Mouse (Mus musculus): ENCODE results near the gene Cmtm5. TPM values are rescaled to one million over a fixed set of nuclear protein-coding genes. Genes with fewer than 3 reads are reported as not detected.
"Not testable (repeated sequence)": the region's sequence is repeated elsewhere in the genome, so short reads cannot be mapped to it uniquely, and the experiment has no call there.

Cmtm5 gene
- polyA plus RNA-seq, 1 experiment from 2014 or later = 1.5 TPM

- no peak overlapping the region for H3K27ac ChIP-seq (ENCODE audit: low read length)
- H3K4me2 ChIP-seq (replicated peaks; ENCODE audit: low read depth, low read length) = no peak overlapping the region
- H3K27me3 ChIP-seq (ENCODE audit: insufficient read depth, low read length) = no peaks in the 10 kb centered on the region
- WGBS = 86% methylated on average over 3 of the region's 3 CpGs
- ATAC-seq (ENCODE audit: low FRiP score, low TSS enrichment) = no peak
- no peak overlapping the region for H3K4me3 ChIP-seq (ENCODE audit: low read length)
- no peaks in the 10 kb centered on the region for H3K4me1 ChIP-seq (ENCODE audit: insufficient read depth, low read length)
- H3K9me3 ChIP-seq (ENCODE audit: low read length) = no peaks in the 10 kb centered on the region
- H3K36me3 ChIP-seq (ENCODE audit: insufficient read depth, low read length) = no peaks in the 10 kb centered on the region
- H3K9ac ChIP-seq (replicated peaks; ENCODE audit: low read length) = no peak overlapping the region
Observed at GRCm38 (mm10) chr14:54955481-54955880, 19.4 kb downstream of the Cmtm5 start.

- Histone ChIP-seq H3K4me3 (ENCODE audit: low read length) (no peak overlapping the region), H3K9ac (replicated peaks; ENCODE audit: low read length) (no peak overlapping the region), H3K4me2 (replicated peaks; ENCODE audit: low read depth, low read length) (no peak overlapping the region), H3K4me1 (ENCODE audit: insufficient read depth, low read length) (no peaks in the 10 kb centered on the region), H3K27ac (ENCODE audit: low read length) (no peak overlapping the region), H3K36me3 (ENCODE audit: insufficient read depth, low read length) (no peaks in the 10 kb centered on the region), H3K9me3 (ENCODE audit: low read length) (no peaks in the 10 kb centered on the region), H3K27me3 (ENCODE audit: insufficient read depth, low read length) (no peaks in the 10 kb centered on the region)
- WGBS = 89% methylated on average over 9 of the region's 9 CpGs
- ATAC-seq (ENCODE audit: low FRiP score, low TSS enrichment) = no peak
Observed at GRCm38 (mm10) chr14:54956533-54956932, 20.5 kb downstream of the Cmtm5 start.

GRCm38 (mm10) chr14:54958503-54958902 is 22.4 kb downstream of the Cmtm5 start:
- Histone ChIP-seq H3K4me1 (ENCODE audit: insufficient read depth, low read length) (no peaks in the 10 kb centered on the region), H3K9ac (replicated peaks; ENCODE audit: low read length) (no peak overlapping the region), H3K27me3 (ENCODE audit: insufficient read depth, low read length) (no peaks in the 10 kb centered on the region), H3K36me3 (ENCODE audit: insufficient read depth, low read length) (no peaks in the 10 kb centered on the region), H3K4me2 (replicated peaks; ENCODE audit: low read depth, low read length) (no peak overlapping the region), H3K9me3 (ENCODE audit: low read length) (no peaks in the 10 kb centered on the region), H3K27ac (ENCODE audit: low read length) (no peak overlapping the region), H3K4me3 (ENCODE audit: low read length) (no peak overlapping the region)
- 68% methylated on average over 4 of the region's 4 CpGs for WGBS
- ATAC-seq (ENCODE audit: low FRiP score, low TSS enrichment) = no peak

- no peaks in the 10 kb centered on the region for H3K9me3 ChIP-seq (ENCODE audit: low read length)
- no peaks in the 10 kb centered on the region for H3K4me1 ChIP-seq (ENCODE audit: insufficient read depth, low read length)
- H3K27ac ChIP-seq (ENCODE audit: low read length) = no peak overlapping the region
- no peak overlapping the region for H3K4me2 ChIP-seq (replicated peaks; ENCODE audit: low read depth, low read length)
- H3K36me3 ChIP-seq (ENCODE audit: insufficient read depth, low read length) = no peaks in the 10 kb centered on the region
- H3K27me3 ChIP-seq (ENCODE audit: insufficient read depth, low read length) = no peaks in the 10 kb centered on the region
- H3K9ac ChIP-seq (replicated peaks; ENCODE audit: low read length) = no peak overlapping the region
- no peak for ATAC-seq (ENCODE audit: low FRiP score, low TSS enrichment)
- H3K4me3 ChIP-seq (ENCODE audit: low read length) = no peak overlapping the region
- WGBS = 84% methylated on average over 3 of the region's 3 CpGs
Observed at GRCm38 (mm10) chr14:54959197-54959596, 23.1 kb downstream of the Cmtm5 start.

GRCm38 (mm10) chr14:54959853-54960613 is 24.0 kb downstream of the Cmtm5 start:
- not testable (repeated sequence) for H3K4me3 ChIP-seq (ENCODE audit: low read length); H3K4me2 ChIP-seq (replicated peaks; ENCODE audit: low read depth, low read length); ATAC-seq (ENCODE audit: low FRiP score, low TSS enrichment); H3K9ac ChIP-seq (replicated peaks; ENCODE audit: low read length); H3K27me3 ChIP-seq (ENCODE audit: insufficient read depth, low read length); H3K36me3 ChIP-seq (ENCODE audit: insufficient read depth, low read length); H3K27ac ChIP-seq (ENCODE audit: low read length); H3K9me3 ChIP-seq (ENCODE audit: low read length); H3K4me1 ChIP-seq (ENCODE audit: insufficient read depth, low read length)
- 91% methylated on average over 11 of the region's 12 CpGs for WGBS

GRCm38 (mm10) chr14:54960769-54961168 is 24.7 kb downstream of the Cmtm5 start:
- 65% methylated on average over 10 of the region's 10 CpGs for WGBS
- Histone ChIP-seq H3K4me2 (replicated peaks; ENCODE audit: low read depth, low read length) (no peak overlapping the region), H3K27ac (ENCODE audit: low read length) (no peak overlapping the region), H3K9ac (replicated peaks; ENCODE audit: low read length) (no peak overlapping the region), H3K27me3 (ENCODE audit: insufficient read depth, low read length) (no peaks in the 10 kb centered on the region), H3K9me3 (ENCODE audit: low read length) (no peaks in the 10 kb centered on the region), H3K36me3 (ENCODE audit: insufficient read depth, low read length) (no peaks in the 10 kb centered on the region), H3K4me3 (ENCODE audit: low read length) (no peak overlapping the region), H3K4me1 (ENCODE audit: insufficient read depth, low read length) (no peaks in the 10 kb centered on the region)
- ATAC-seq (ENCODE audit: low FRiP score, low TSS enrichment) = no peak

- Histone ChIP-seq H3K9ac (replicated peaks; ENCODE audit: low read length) (no peak overlapping the region), H3K36me3 (ENCODE audit: insufficient read depth, low read length) (no peaks in the 10 kb centered on the region), H3K4me1 (ENCODE audit: insufficient read depth, low read length) (no peaks in the 10 kb centered on the region), H3K27me3 (ENCODE audit: insufficient read depth, low read length) (no peaks in the 10 kb centered on the region), H3K4me3 (ENCODE audit: low read length) (no peak overlapping the region), H3K9me3 (ENCODE audit: low read length) (no peaks in the 10 kb centered on the region), H3K27ac (ENCODE audit: low read length) (no peak overlapping the region), H3K4me2 (replicated peaks; ENCODE audit: low read depth, low read length) (no peak overlapping the region)
- WGBS = 74% methylated on average over 5 of the region's 5 CpGs
- no peak for ATAC-seq (ENCODE audit: low FRiP score, low TSS enrichment)
Observed at GRCm38 (mm10) chr14:54961487-54961886, 25.4 kb downstream of the Cmtm5 start.

GRCm38 (mm10) chr14:54962714-54963113 is 26.7 kb downstream of the Cmtm5 start:
- H3K36me3 ChIP-seq (ENCODE audit: insufficient read depth, low read length) = no peaks in the 10 kb centered on the region
- no peaks in the 10 kb centered on the region for H3K4me1 ChIP-seq (ENCODE audit: insufficient read depth, low read length)
- H3K4me3 ChIP-seq (ENCODE audit: low read length) = no peak overlapping the region
- no peak overlapping the region for H3K27ac ChIP-seq (ENCODE audit: low read length)
- no peaks in the 10 kb centered on the region for H3K9me3 ChIP-seq (ENCODE audit: low read length)
- WGBS = 84% methylated on average over 7 of the region's 7 CpGs
- no peak overlapping the region for H3K9ac ChIP-seq (replicated peaks; ENCODE audit: low read length)
- no peaks in the 10 kb centered on the region for H3K27me3 ChIP-seq (ENCODE audit: insufficient read depth, low read length)
- ATAC-seq (ENCODE audit: low FRiP score, low TSS enrichment) = no peak
- H3K4me2 ChIP-seq (replicated peaks; ENCODE audit: low read depth, low read length) = no peak overlapping the region

GRCm38 (mm10) chr14:54963727-54964126 is 27.7 kb downstream of the Cmtm5 start:
- no peak overlapping the region for H3K4me2 ChIP-seq (replicated peaks; ENCODE audit: low read depth, low read length)
- H3K27me3 ChIP-seq (ENCODE audit: insufficient read depth, low read length) = no peaks in the 10 kb centered on the region
- no peak overlapping the region for H3K4me3 ChIP-seq (ENCODE audit: low read length)
- H3K9ac ChIP-seq (replicated peaks; ENCODE audit: low read length) = no peak overlapping the region
- no peaks in the 10 kb centered on the region for H3K4me1 ChIP-seq (ENCODE audit: insufficient read depth, low read length)
- no peak overlapping the region for H3K27ac ChIP-seq (ENCODE audit: low read length)
- H3K9me3 ChIP-seq (ENCODE audit: low read length) = no peaks in the 10 kb centered on the region
- 87% methylated on average over 11 of the region's 11 CpGs for WGBS
- ATAC-seq (ENCODE audit: low FRiP score, low TSS enrichment) = no peak
- H3K36me3 ChIP-seq (ENCODE audit: insufficient read depth, low read length) = no peaks in the 10 kb centered on the region

- ATAC-seq (ENCODE audit: low FRiP score, low TSS enrichment) = no peak
- H3K4me1 ChIP-seq (ENCODE audit: insufficient read depth, low read length) = no peaks in the 10 kb centered on the region
- no peaks in the 10 kb centered on the region for H3K9me3 ChIP-seq (ENCODE audit: low read length)
- no peaks in the 10 kb centered on the region for H3K27me3 ChIP-seq (ENCODE audit: insufficient read depth, low read length)
- H3K36me3 ChIP-seq (ENCODE audit: insufficient read depth, low read length) = no peaks in the 10 kb centered on the region
- H3K27ac ChIP-seq (ENCODE audit: low read length) = no peak overlapping the region
- no peak overlapping the region for H3K4me2 ChIP-seq (replicated peaks; ENCODE audit: low read depth, low read length)
- H3K9ac ChIP-seq (replicated peaks; ENCODE audit: low read length) = no peak overlapping the region
- WGBS = 78% methylated on average over 15 of the region's 15 CpGs
- no peak overlapping the region for H3K4me3 ChIP-seq (ENCODE audit: low read length)
Observed at GRCm38 (mm10) chr14:54965044-54965443, 29.0 kb downstream of the Cmtm5 start.

All from kidney, embryonic 16.5 days (tissue).